Mouse (Mus musculus) kidney, embryonic 15.5 days (tissue): ENCODE results near the gene Poc5. TPM values are rescaled to one million over a fixed set of nuclear protein-coding genes. Genes with fewer than 3 reads are reported as not detected.

Source experiments
- ATAC-seq: fragments of 200-750 bp; cut with Nextera tagmentation; replicated peaks from 2 replicates; pipeline ENCODE4 v1.8.0; 2017; ENCODE audit warnings: moderate TSS enrichment; ENCODE audit not compliant: low FRiP score
- H3K27ac ChIP-seq: fragments of 300-500 bp; sonication (generic); 2 replicates; pipeline ENCODE4 v1.5.1; 2015; ENCODE audit warnings: mild to moderate bottlenecking, inconsistent platforms
- H3K27me3 ChIP-seq: fragments of 300-500 bp; sonication (generic); 2 replicates; pipeline ENCODE4 v1.6.1; 2015; ENCODE audit warnings: inconsistent platforms
- H3K36me3 ChIP-seq: fragments of 300-500 bp; sonication (generic); 2 replicates; pipeline ENCODE4 v1.6.1; 2015; ENCODE audit warnings: inconsistent platforms
- H3K4me1 ChIP-seq: fragments of 300-500 bp; sonication (generic); 2 replicates; pipeline ENCODE4 v1.6.1; 2015; ENCODE audit warnings: inconsistent platforms
- H3K4me2 ChIP-seq: fragments of 300-500 bp; sonication (generic); 2 replicates; pipeline ENCODE4 v1.6.1; 2015; ENCODE audit warnings: moderate library complexity, mild to moderate bottlenecking, inconsistent platforms
- H3K4me3 ChIP-seq: fragments of 300-500 bp; sonication (generic); replicated peaks from 2 replicates; pipeline ENCODE4 v1.5.1; 2015; ENCODE audit warnings: mild to moderate bottlenecking, inconsistent platforms
- H3K9ac ChIP-seq: fragments of 300-500 bp; sonication (generic); 2 replicates; pipeline ENCODE4 v1.6.1; 2015; ENCODE audit warnings: mild to moderate bottlenecking, inconsistent platforms
- H3K9me3 ChIP-seq: fragments of 300-500 bp; sonication (generic); replicated peaks from 2 replicates; pipeline ENCODE4 v1.6.1; 2016; ENCODE audit warnings: inconsistent platforms
- WGBS: fragments of 180-500 bp; shearing (Covaris S2); methylation state at CpG from one replicate; pipeline ENCODE4 v1.1.7; 2015; ENCODE audit warnings: mixed read lengths; 5-methylcytosine and 5-hydroxymethylcytosine counted together
- polyA plus RNA-seq: library from polyadenylated mRNA; unstranded; fragments of >200 nt; fragmentation: Nextera tagmentation; extraction: Ambion mirVana; gene quantifications from 2 replicates; pipeline ENCODE4 v1.2.1, GENCODE M21; 2015

The Poc5 gene
- polyA plus RNA-seq, result 11.9 and 12.5 TPM in 2 replicates

- no peaks in the 10 kb centered on the region for H3K9me3 ChIP-seq
- peak within 1 kb of the TSS; percentile 81 for H3K4me3 ChIP-seq
- WGBS, result under 1% methylated on average over 44 of the region's 44 CpGs
- H3K4me2 ChIP-seq, result peak within 1 kb of the TSS; percentile 76
- peaks cover 11% of the 10 kb centered on the region for H3K4me1 ChIP-seq
- no peaks in the 10 kb centered on the region for H3K27me3 ChIP-seq
- H3K27ac ChIP-seq, result peak within 1 kb of the TSS; percentile 72
- H3K9ac ChIP-seq, result peak within 1 kb of the TSS; percentile 71
- ATAC-seq, result peak; percentile 100
- peaks cover 32% of the 10 kb centered on the region for H3K36me3 ChIP-seq
Observed at GRCm38 (mm10) chr13:96388042-96388888, at the start of gene Poc5. Poc5 (plus strand) TSS chr13:96388294.

GRCm38 (mm10) chr13:96341461-96341860 is 46.6 kb upstream of the Poc5 start:
- no peak overlapping the region for H3K9ac ChIP-seq
- H3K4me2 ChIP-seq, result no peak overlapping the region
- WGBS, result 70% methylated on average over 3 of the region's 3 CpGs
- no peak overlapping the region for H3K27ac ChIP-seq
- H3K9me3 ChIP-seq, result no peaks in the 10 kb centered on the region
- no peaks in the 10 kb centered on the region for H3K36me3 ChIP-seq
- no peaks in the 10 kb centered on the region for H3K4me1 ChIP-seq
- no peak overlapping the region for H3K4me3 ChIP-seq
- H3K27me3 ChIP-seq, result no peaks in the 10 kb centered on the region
- ATAC-seq, result no peak

- no peaks in the 10 kb centered on the region for H3K9me3 ChIP-seq
- H3K27ac ChIP-seq, result no peak overlapping the region
- ATAC-seq, result no peak
- no peak overlapping the region for H3K4me2 ChIP-seq
- H3K4me3 ChIP-seq, result no peak overlapping the region
- no peak overlapping the region for H3K9ac ChIP-seq
- WGBS, result 81% methylated on average over 6 of the region's 6 CpGs
- no peaks in the 10 kb centered on the region for H3K4me1 ChIP-seq
- no peaks in the 10 kb centered on the region for H3K27me3 ChIP-seq
- no peaks in the 10 kb centered on the region for H3K36me3 ChIP-seq
Observed at GRCm38 (mm10) chr13:96344778-96345177, 43.3 kb upstream of the Poc5 start.

- no peak for ATAC-seq
- Histone ChIP-seq H3K4me2 (no peak overlapping the region), H3K36me3 (no peaks in the 10 kb centered on the region), H3K9me3 (no peaks in the 10 kb centered on the region), H3K4me3 (no peak overlapping the region), H3K9ac (no peak overlapping the region), H3K27me3 (no peaks in the 10 kb centered on the region), H3K27ac (no peak overlapping the region), H3K4me1 (no peaks in the 10 kb centered on the region)
- 44% methylated on average over 3 of the region's 3 CpGs for WGBS
Observed at GRCm38 (mm10) chr13:96346581-96346980, 41.5 kb upstream of the Poc5 start.

GRCm38 (mm10) chr13:96350207-96350606 is 37.9 kb upstream of the Poc5 start:
- Histone ChIP-seq H3K4me2 (no peak overlapping the region), H3K4me1 (no peaks in the 10 kb centered on the region), H3K27ac (no peak overlapping the region), H3K9ac (no peak overlapping the region), H3K9me3 (no peaks in the 10 kb centered on the region), H3K27me3 (no peaks in the 10 kb centered on the region), H3K36me3 (no peaks in the 10 kb centered on the region), H3K4me3 (no peak overlapping the region)
- 85% methylated on average over 6 of the region's 6 CpGs for WGBS
- no peak for ATAC-seq

GRCm38 (mm10) chr13:96351264-96351663 is 36.8 kb upstream of the Poc5 start:
- H3K4me2 ChIP-seq, result peak overlapping the region; percentile 38

GRCm38 (mm10) chr13:96375519-96375918 is 12.6 kb upstream of the Poc5 start:
- H3K4me1 ChIP-seq, result no peaks in the 10 kb centered on the region
- H3K27ac ChIP-seq, result no peak overlapping the region
- no peak overlapping the region for H3K4me3 ChIP-seq
- WGBS, result 2% methylated on average over 2 of the region's 2 CpGs
- no peak for ATAC-seq
- no peaks in the 10 kb centered on the region for H3K9me3 ChIP-seq
- no peaks in the 10 kb centered on the region for H3K27me3 ChIP-seq
- no peak overlapping the region for H3K4me2 ChIP-seq
- H3K9ac ChIP-seq, result no peak overlapping the region
- H3K36me3 ChIP-seq, result no peaks in the 10 kb centered on the region

More at GRCm38 (mm10) chr13:96351264-96351663, 36.8 kb upstream of the Poc5 start:
- 58% methylated on average over 12 of the region's 12 CpGs for WGBS
- no peak overlapping the region for H3K4me3 ChIP-seq
- no peak for ATAC-seq
- no peak overlapping the region for H3K9ac ChIP-seq
- H3K9me3 ChIP-seq, result no peaks in the 10 kb centered on the region
- H3K4me1 ChIP-seq, result no peaks in the 10 kb centered on the region
- no peaks in the 10 kb centered on the region for H3K27me3 ChIP-seq
- no peak overlapping the region for H3K27ac ChIP-seq
- H3K36me3 ChIP-seq, result no peaks in the 10 kb centered on the region

GRCm38 (mm10) chr13:96376871-96377270 is 11.2 kb upstream of the Poc5 start:
- no peak overlapping the region for H3K9ac ChIP-seq
- H3K9me3 ChIP-seq, result no peaks in the 10 kb centered on the region
- H3K4me2 ChIP-seq, result no peak overlapping the region
- WGBS, result 93% methylated on average over 18 of the region's 18 CpGs
- no peak overlapping the region for H3K4me3 ChIP-seq
- no peak for ATAC-seq
- no peaks in the 10 kb centered on the region for H3K36me3 ChIP-seq
- H3K27ac ChIP-seq, result no peak overlapping the region
- H3K27me3 ChIP-seq, result no peaks in the 10 kb centered on the region
- H3K4me1 ChIP-seq, result no peaks in the 10 kb centered on the region

GRCm38 (mm10) chr13:96377883-96378282 is 10.2 kb upstream of the Poc5 start:
- WGBS, result 32% methylated on average over 4 of the region's 4 CpGs

GRCm38 (mm10) chr13:96389301-96389700 is 1.2 kb downstream of the Poc5 start:
- peak overlapping the region; percentile 81 for H3K4me3 ChIP-seq

More at GRCm38 (mm10) chr13:96377883-96378282, 10.2 kb upstream of the Poc5 start:
- Histone ChIP-seq H3K27me3 (no peaks in the 10 kb centered on the region), H3K4me1 (no peaks in the 10 kb centered on the region), H3K4me3 (no peak overlapping the region), H3K36me3 (no peaks in the 10 kb centered on the region), H3K27ac (no peak overlapping the region), H3K9me3 (no peaks in the 10 kb centered on the region), H3K9ac (no peak overlapping the region), H3K4me2 (no peak overlapping the region)
- no peak for ATAC-seq

GRCm38 (mm10) chr13:96401251-96401650 is 13.2 kb downstream of the Poc5 start:
- Histone ChIP-seq H3K4me2 (no peak overlapping the region), H3K9ac (no peak overlapping the region), H3K9me3 (no peaks in the 10 kb centered on the region), H3K36me3 (peaks cover 94% of the 10 kb centered on the region), H3K27me3 (no peaks in the 10 kb centered on the region), H3K4me1 (no peaks in the 10 kb centered on the region), H3K4me3 (no peak overlapping the region), H3K27ac (no peak overlapping the region)
- WGBS, result 94% methylated on average over 5 of the region's 5 CpGs
- no peak for ATAC-seq

More at GRCm38 (mm10) chr13:96389301-96389700, 1.2 kb downstream of the Poc5 start:
- Histone ChIP-seq H3K4me1 (peaks cover 11% of the 10 kb centered on the region), H3K4me2 (peak overlapping the region; percentile 76), H3K27me3 (no peaks in the 10 kb centered on the region), H3K36me3 (peaks cover 42% of the 10 kb centered on the region), H3K9ac (peak overlapping the region; percentile 71), H3K27ac (no peak overlapping the region), H3K9me3 (no peaks in the 10 kb centered on the region)
- no peak for ATAC-seq
- 10% methylated on average over 2 of the region's 2 CpGs for WGBS

GRCm38 (mm10) chr13:96405518-96405917 is 17.4 kb downstream of the Poc5 start:
- no peak overlapping the region for H3K9ac ChIP-seq
- no peak overlapping the region for H3K27ac ChIP-seq
- WGBS, result 91% methylated on average over 2 of the region's 2 CpGs
- no peak overlapping the region for H3K4me3 ChIP-seq
- no peak for ATAC-seq
- no peak overlapping the region for H3K4me2 ChIP-seq
- no peaks in the 10 kb centered on the region for H3K4me1 ChIP-seq
- peaks cover 76% of the 10 kb centered on the region for H3K36me3 ChIP-seq
- H3K9me3 ChIP-seq, result no peaks in the 10 kb centered on the region
- no peaks in the 10 kb centered on the region for H3K27me3 ChIP-seq
